Mouse (Mus musculus): ENCODE data around the gene Ipo7. TPM values are rescaled to one million over a fixed set of nuclear protein-coding genes. Genes with fewer than 3 reads are reported as not detected.

Ipo7 gene
- polyA plus RNA-seq, 1 experiment, result 31.9 TPM

GRCm38 (mm10) chr7:110101266-110101665, 83.2 kb downstream of the Ipo7 start:
- no peak for DNase-seq (ENCODE audit: low spot score)

- no peak for DNase-seq (ENCODE audit: low spot score)
These were observed 87.0 kb downstream of the Ipo7 start for GRCm38 (mm10) chr7:110105041-110105440.

Other genes starting within 250 kb of the Ipo7 start
- gene Nrip3, start 236.2 kb upstream of the Ipo7 start, polyA plus RNA-seq (2012; rRNA removed), result 0.18 and 0.43 TPM in 2 replicates
- 7.4 and 16.3 TPM in 2 replicates for gene Scube2, start 152.6 kb upstream of the Ipo7 start, polyA plus RNA-seq (2012; rRNA removed)
- 63.8 and 75.8 TPM in 2 replicates for gene Dennd5a, start 57.8 kb upstream of the Ipo7 start, polyA plus RNA-seq (2012; rRNA removed)
- 33.3 and 35.0 TPM in 2 replicates for gene Tmem41b, start 31.3 kb upstream of the Ipo7 start, polyA plus RNA-seq (2012; rRNA removed)
- 13.3 and 14.9 TPM in 2 replicates for gene Zfp143, start 42.9 kb downstream of the Ipo7 start, polyA plus RNA-seq (2012; rRNA removed)
- gene Wee1, start 103.8 kb downstream of the Ipo7 start, polyA plus RNA-seq (2012; rRNA removed), result 13.5 and 13.6 TPM in 2 replicates
- 15.2 and 18.3 TPM in 2 replicates for gene Swap70, start 203.4 kb downstream of the Ipo7 start, polyA plus RNA-seq (2012; rRNA removed)